Mouse (Mus musculus): ENCODE measurements around the gene Cdk6.

- no peak for TF ChIP-seq MAFK (IDR thresholded peaks at IDR 0.05; ENCODE audit: insufficient read depth, low read depth, low read length)
- TF ChIP-seq CHD2 (IDR thresholded peaks at IDR 0.05; ENCODE audit: low read depth, low read length): no peak
- no peak for TF ChIP-seq HCFC1 (IDR thresholded peaks at IDR 0.05; ENCODE audit: borderline replicate concordance, insufficient read depth, low read length)
These were observed 31.9 kb downstream of the Cdk6 start for GRCm38 (mm10) chr5:3373170-3373569.
